Mouse (Mus musculus): ENCODE measurements around the gene Mboat2. TPM values are rescaled to one million over a fixed set of nuclear protein-coding genes. Genes with fewer than 3 reads are reported as not detected.

Gene Mboat2
- polyA plus RNA-seq, 1 experiment from 2014 or later, result 44.6 TPM

GRCm38 (mm10) chr12:24912174-24912573 is 81.5 kb downstream of the Mboat2 start:
- H3K9ac ChIP-seq, result no peak overlapping the region
- no peak overlapping the region for H3K4me3 ChIP-seq (ENCODE audit: low read depth, low read length)
- H3K36me3 ChIP-seq (ENCODE audit: insufficient read depth), result peaks cover 4% of the 10 kb centered on the region; the same call in 1 of the 2 replicates
- no peaks in the 10 kb centered on the region for H3K9me3 ChIP-seq (ENCODE audit: low read depth, low read length)
- no peaks in the 10 kb centered on the region for H3K27me3 ChIP-seq (ENCODE audit: insufficient read depth, low read length)
- H3K27ac ChIP-seq (ENCODE audit: low read depth), result peak overlapping the region; percentile 67; the same call in 1 of the 2 replicates
- DNase-seq (peak; percentile 17), ATAC-seq (ENCODE audit: insufficient read depth) (no peak)
- no peak overlapping the region for H3K4me2 ChIP-seq
- WGBS, result 44% methylated on average over 6 of the region's 6 CpGs
- H3K4me1 ChIP-seq (ENCODE audit: insufficient read depth), result no peaks in the 10 kb centered on the region
- no peak for TF ChIP-seq CTCF (IDR thresholded peaks at IDR 0.05; ENCODE audit: low read depth)

DNA sequence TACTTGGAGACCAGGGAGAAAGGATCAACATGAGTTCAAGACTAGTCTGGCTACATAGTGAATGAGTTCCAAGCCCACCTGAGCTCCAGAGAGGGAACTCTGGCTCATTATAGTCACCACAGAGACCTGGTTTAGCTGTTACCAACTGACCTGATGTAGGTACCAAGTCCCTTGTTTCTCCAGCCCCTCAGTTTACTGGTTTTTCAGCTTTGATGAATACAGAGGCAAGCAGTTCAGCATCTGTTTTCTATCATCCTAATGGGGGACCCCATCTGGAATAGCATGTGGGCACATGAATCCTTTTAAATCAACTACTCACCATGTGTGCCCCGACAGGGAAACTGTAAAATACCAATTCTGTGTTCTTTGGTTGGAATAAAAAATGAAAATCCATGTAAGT is 82.2 kb downstream of the Mboat2 start:
- H3K9me3 ChIP-seq (ENCODE audit: low read depth, low read length), result no peaks in the 10 kb centered on the region
- H3K36me3 ChIP-seq (ENCODE audit: insufficient read depth), result peaks cover 4% of the 10 kb centered on the region; the same call in 1 of the 2 replicates
- 79% methylated on average over 1 of the region's 1 CpGs for WGBS
- DNase-seq (no peak), ATAC-seq (ENCODE audit: insufficient read depth) (no peak)
- H3K27ac ChIP-seq (ENCODE audit: low read depth), result peak overlapping the region; percentile 67; the same call in 1 of the 2 replicates
- H3K4me2 ChIP-seq, result no peak overlapping the region
- no peak for TF ChIP-seq CTCF (IDR thresholded peaks at IDR 0.05; ENCODE audit: low read depth)
- H3K9ac ChIP-seq, result no peak overlapping the region
- H3K4me1 ChIP-seq (ENCODE audit: insufficient read depth), result no peaks in the 10 kb centered on the region
- no peaks in the 10 kb centered on the region for H3K27me3 ChIP-seq (ENCODE audit: insufficient read depth, low read length)
- no peak overlapping the region for H3K4me3 ChIP-seq (ENCODE audit: low read depth, low read length)

GRCm38 (mm10) chr12:24918575-24919262 is 88.0 kb downstream of the Mboat2 start:
- no peak overlapping the region for H3K4me2 ChIP-seq
- no peaks in the 10 kb centered on the region for H3K9me3 ChIP-seq (ENCODE audit: low read depth, low read length)
- TF ChIP-seq CTCF (IDR thresholded peaks at IDR 0.05; ENCODE audit: low read depth), result no peak
- no peak overlapping the region for H3K9ac ChIP-seq
- 72% methylated on average over 12 of the region's 12 CpGs for WGBS
- H3K4me1 ChIP-seq (ENCODE audit: insufficient read depth), result no peaks in the 10 kb centered on the region
- H3K27ac ChIP-seq (ENCODE audit: low read depth), result no peak overlapping the region
- no peaks in the 10 kb centered on the region for H3K27me3 ChIP-seq (ENCODE audit: insufficient read depth, low read length)
- no peak overlapping the region for H3K4me3 ChIP-seq (ENCODE audit: low read depth, low read length)
- no peak for ATAC-seq (ENCODE audit: insufficient read depth)
- no peak for DNase-seq
- 0 out of 2 replicates have a peak, but pooled peaks cover 3% of the 10 kb centered on the region for H3K36me3 ChIP-seq (ENCODE audit: insufficient read depth)

DNA sequence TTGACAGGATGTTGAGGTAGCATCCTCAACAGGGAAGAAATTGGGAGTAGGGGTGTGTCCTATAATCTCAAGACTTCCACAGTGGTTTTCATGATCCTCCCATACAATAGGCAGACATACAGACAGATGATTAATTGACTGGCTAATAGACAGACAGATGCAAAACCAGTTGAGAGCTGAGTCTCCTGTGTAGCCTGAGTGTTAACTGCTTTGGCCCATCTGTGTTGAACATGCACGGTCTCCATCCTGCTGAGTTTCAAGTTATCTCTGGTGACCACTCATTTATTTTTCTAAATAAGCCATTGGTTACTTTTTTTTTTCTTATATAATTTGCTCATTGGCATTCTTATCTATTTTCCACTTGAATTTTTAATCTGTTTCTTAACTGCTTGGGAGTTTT is 90.2 kb downstream of the Mboat2 start:
- H3K4me1 ChIP-seq (ENCODE audit: insufficient read depth), result no peaks in the 10 kb centered on the region
- no peak for DNase-seq
- WGBS, result 59% methylated on average over 1 of the region's 1 CpGs
- H3K27ac ChIP-seq (ENCODE audit: low read depth), result no peak overlapping the region
- no peak overlapping the region for H3K4me3 ChIP-seq (ENCODE audit: low read depth, low read length)
- ATAC-seq (ENCODE audit: insufficient read depth), result no peak
- no peak overlapping the region for H3K4me2 ChIP-seq
- no peak overlapping the region for H3K9ac ChIP-seq
- 0 out of 2 replicates have a peak, but pooled peaks cover 3% of the 10 kb centered on the region for H3K36me3 ChIP-seq (ENCODE audit: insufficient read depth)
- H3K27me3 ChIP-seq (ENCODE audit: insufficient read depth, low read length), result no peaks in the 10 kb centered on the region
- H3K9me3 ChIP-seq (ENCODE audit: low read depth, low read length), result no peaks in the 10 kb centered on the region
- TF ChIP-seq CTCF (IDR thresholded peaks at IDR 0.05; ENCODE audit: low read depth), result no peak

GRCm38 (mm10) chr12:24924003-24924402 is 93.3 kb downstream of the Mboat2 start:
- no peak for ATAC-seq (ENCODE audit: insufficient read depth)

DNA sequence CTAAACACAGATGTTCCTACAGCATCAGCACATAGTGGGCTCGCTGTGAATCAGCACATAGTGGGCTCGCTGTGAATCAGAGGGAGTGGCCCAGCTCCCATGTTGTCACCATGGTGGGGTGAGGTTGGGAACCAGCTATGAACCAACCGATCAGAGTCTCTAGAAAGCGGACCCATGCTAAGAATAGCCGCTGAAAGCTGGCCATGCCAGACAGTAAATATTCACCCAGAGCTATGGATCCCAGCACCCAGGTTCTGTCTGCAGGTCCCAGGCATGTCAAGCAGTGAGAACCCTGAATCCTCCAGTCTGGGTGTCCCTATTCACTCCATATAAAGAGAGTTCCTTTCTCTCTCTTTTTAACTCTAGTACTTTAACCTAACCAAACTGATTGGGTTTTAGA is 94.6 kb downstream of the Mboat2 start:
- ATAC-seq (ENCODE audit: insufficient read depth), result no peak

More at GRCm38 (mm10) chr12:24924003-24924402, 93.3 kb downstream of the Mboat2 start:
- no peak for DNase-seq
- H3K36me3 ChIP-seq (ENCODE audit: insufficient read depth), result 0 out of 2 replicates have a peak, but pooled peaks cover 9% of the 10 kb centered on the region
- no peak overlapping the region for H3K4me3 ChIP-seq (ENCODE audit: low read depth, low read length)
- H3K9me3 ChIP-seq (ENCODE audit: low read depth, low read length), result no peaks in the 10 kb centered on the region
- no peaks in the 10 kb centered on the region for H3K27me3 ChIP-seq (ENCODE audit: insufficient read depth, low read length)
- H3K4me1 ChIP-seq (ENCODE audit: insufficient read depth), result no peaks in the 10 kb centered on the region
- no peak overlapping the region for H3K9ac ChIP-seq
- H3K27ac ChIP-seq (ENCODE audit: low read depth), result no peak overlapping the region
- no peak for TF ChIP-seq CTCF (IDR thresholded peaks at IDR 0.05; ENCODE audit: low read depth)
- WGBS, result 73% methylated on average over 4 of the region's 4 CpGs
- no peak overlapping the region for H3K4me2 ChIP-seq

GRCm38 (mm10) chr12:24925684-24926083 is 95.0 kb downstream of the Mboat2 start:
- Histone ChIP-seq H3K9me3 (ENCODE audit: low read depth, low read length) (no peaks in the 10 kb centered on the region), H3K36me3 (ENCODE audit: insufficient read depth) (0 out of 2 replicates have a peak, but pooled peaks cover 10% of the 10 kb centered on the region), H3K27me3 (ENCODE audit: insufficient read depth, low read length) (no peaks in the 10 kb centered on the region), H3K4me2 (no peak overlapping the region), H3K9ac (no peak overlapping the region), H3K27ac (ENCODE audit: low read depth) (no peak overlapping the region), H3K4me1 (ENCODE audit: insufficient read depth) (no peaks in the 10 kb centered on the region), H3K4me3 (ENCODE audit: low read depth, low read length) (no peak overlapping the region)
- ATAC-seq (ENCODE audit: insufficient read depth), result no peak
- no peak for DNase-seq
- WGBS, result 44% methylated on average over 4 of the region's 4 CpGs
- no peak for TF ChIP-seq CTCF (IDR thresholded peaks at IDR 0.05; ENCODE audit: low read depth)

More for the DNA sequence above, 94.6 kb downstream of the Mboat2 start:
- no peak for DNase-seq
- no peak overlapping the region for H3K4me3 ChIP-seq (ENCODE audit: low read depth, low read length)
- TF ChIP-seq CTCF (IDR thresholded peaks at IDR 0.05; ENCODE audit: low read depth), result no peak
- H3K9ac ChIP-seq, result no peak overlapping the region
- 75% methylated on average over 5 of the region's 5 CpGs for WGBS
- no peak overlapping the region for H3K27ac ChIP-seq (ENCODE audit: low read depth)
- no peaks in the 10 kb centered on the region for H3K4me1 ChIP-seq (ENCODE audit: insufficient read depth)
- H3K9me3 ChIP-seq (ENCODE audit: low read depth, low read length), result no peaks in the 10 kb centered on the region
- no peak overlapping the region for H3K4me2 ChIP-seq
- H3K36me3 ChIP-seq (ENCODE audit: insufficient read depth), result 0 out of 2 replicates have a peak, but pooled peaks cover 10% of the 10 kb centered on the region
- no peaks in the 10 kb centered on the region for H3K27me3 ChIP-seq (ENCODE audit: insufficient read depth, low read length)

Data from lung, embryonic 14.5 days (tissue).